Mouse (Mus musculus) cerebellum, adult 2 months (tissue): ENCODE data around the gene Prdm5.

Source experiments
- CTCF ChIP-seq: fragments of 200-500 bp; IDR thresholded peaks from 2 replicates; pipeline ENCODE4 v1.5.1; 2011; ENCODE audit warnings: low read depth, mild to moderate bottlenecking, control low read depth, low read length, moderate library complexity, borderline replicate concordance; ENCODE audit not compliant: insufficient read depth
- POLR2A ChIP-seq: fragments of 200-500 bp; IDR thresholded peaks from 2 replicates; pipeline ENCODE4 v1.6.1; 2011; ENCODE audit warnings: low read length, control low read depth, borderline replicate concordance; ENCODE audit not compliant: insufficient read depth

GRCm38 (mm10) chr6:65915421-65915820 is 136.6 kb downstream of the Prdm5 start:
- no peak for TF ChIP-seq CTCF
- no peak for TF ChIP-seq POLR2A
